Mouse (Mus musculus) testis, adult 2 months (tissue): ENCODE data around the gene Tsc22d3. TPM values are rescaled to one million over a fixed set of nuclear protein-coding genes. Genes with fewer than 3 reads are reported as not detected.

Experiments
- H3K27ac ChIP-seq: fragments of 200-500 bp; 2 replicates; pipeline ENCODE4 v1.5.1; 2012; ENCODE audit warnings: low read depth, low read length; ENCODE audit not compliant: control insufficient read depth, insufficient read depth
- H3K27me3 ChIP-seq: fragments of 200-500 bp; 2 replicates; pipeline ENCODE4 v1.6.1; 2012; ENCODE audit warnings: mild to moderate bottlenecking, low read length, moderate library complexity; ENCODE audit not compliant: control insufficient read depth, insufficient read depth
- H3K36me3 ChIP-seq: fragments of 200-500 bp; 2 replicates; pipeline ENCODE4 v1.6.1; 2012; ENCODE audit warnings: mild to moderate bottlenecking, low read length; ENCODE audit not compliant: control insufficient read depth, insufficient read depth
- H3K4me1 ChIP-seq: fragments of 200-500 bp; 2 replicates; pipeline ENCODE4 v1.6.1; 2012; ENCODE audit warnings: low read length; ENCODE audit not compliant: control insufficient read depth, insufficient read depth
- H3K4me3 ChIP-seq: fragments of 200-500 bp; 2 replicates; pipeline ENCODE4 v1.5.1; 2012; ENCODE audit warnings: low read depth, mild to moderate bottlenecking, low read length, moderate library complexity, mixed read lengths; ENCODE audit not compliant: control insufficient read depth
- CTCF ChIP-seq: fragments of 200-500 bp; IDR thresholded peaks from 2 replicates; pipeline ENCODE4 v1.5.1; 2012; ENCODE audit warnings: low read depth, mild to moderate bottlenecking, inconsistent platforms, low read length, moderate library complexity; ENCODE audit not compliant: control insufficient read depth, insufficient read depth, insufficient replicate concordance
- POLR2A ChIP-seq: fragments of 200-500 bp; IDR thresholded peaks from 2 replicates; pipeline ENCODE4 v1.6.1; 2012; ENCODE audit warnings: low read depth, mild to moderate bottlenecking, inconsistent platforms, low read length, moderate library complexity; ENCODE audit not compliant: control insufficient read depth
- polyA plus RNA-seq: library from polyadenylated mRNA; depleted of rRNA; stranded (reverse); fragments of >200 nt; gene quantifications from 2 replicates; pipeline ENCODE4 v1.2.3, GENCODE M21; 2012; rRNA removed

Gene Tsc22d3
- polyA plus RNA-seq, 1 experiment, result 11.3 TPM

GRCm38 (mm10) chrX:140491884-140492571 is 108.4 kb downstream of the Tsc22d3 start:
- Histone ChIP-seq H3K27me3 (no peaks in the 10 kb centered on the region), H3K4me3 (no peak overlapping the region), H3K27ac (no peak overlapping the region), H3K4me1 (no peaks in the 10 kb centered on the region), H3K36me3 (no peaks in the 10 kb centered on the region)
- TF ChIP-seq CTCF, result no peak
- no peak for TF ChIP-seq POLR2A

- no peaks in the 10 kb centered on the region for H3K36me3 ChIP-seq
- H3K4me1 ChIP-seq, result no peaks in the 10 kb centered on the region
- no peak for TF ChIP-seq POLR2A
- TF ChIP-seq CTCF, result no peak
- H3K4me3 ChIP-seq, result no peak overlapping the region
- H3K27ac ChIP-seq, result no peak overlapping the region
- no peaks in the 10 kb centered on the region for H3K27me3 ChIP-seq
Measured at GRCm38 (mm10) chrX:140490203-140490602, 110.3 kb downstream of the Tsc22d3 start.

Other genes starting within 250 kb of the Tsc22d3 start
- 6.0 and 9.0 TPM in 2 replicates for gene Prps1, start 144.0 kb downstream of the Tsc22d3 start, polyA plus RNA-seq
- gene Mid2, start 63.9 kb upstream of the Tsc22d3 start, polyA plus RNA-seq, result 0.83 and 1.0 TPM in 2 replicates
- gene Tex13b, start 212.8 kb upstream of the Tsc22d3 start, polyA plus RNA-seq, result 0.89 and 1.1 TPM in 2 replicates